Mouse (Mus musculus): ENCODE measurements at regions not wholly inside any gene's neighbourhood (a gene's known extent, or its start where the extent isn't known, plus 50 kb on each side); places are given as distances from the start of the nearest gene placed in this dataset. TPM values are rescaled to one million over a fixed set of nuclear protein-coding genes. Genes with fewer than 3 reads are reported as not detected.

GRCm38 (mm10) chr1:29405807-29406206 is 625.8 kb upstream of the Gm597 start:
- WGBS: 76% methylated on average over 5 of the region's 5 CpGs
- H3K4me3 ChIP-seq (replicated peaks): no peak overlapping the region
- no peaks in the 10 kb centered on the region for H3K27me3 ChIP-seq
- no peaks in the 10 kb centered on the region for H3K9me3 ChIP-seq
- no peak overlapping the region for H3K9ac ChIP-seq (replicated peaks)
- no peaks in the 10 kb centered on the region for H3K4me1 ChIP-seq (replicated peaks)
- no peaks in the 10 kb centered on the region for H3K36me3 ChIP-seq
- no peak overlapping the region for H3K27ac ChIP-seq
- no peak overlapping the region for H3K4me2 ChIP-seq (replicated peaks)
- no peak for ATAC-seq

GRCm38 (mm10) chr1:29404139-29404538 is 624.1 kb upstream of the Gm597 start:
- Histone ChIP-seq H3K4me3 (replicated peaks) (no peak overlapping the region), H3K9ac (replicated peaks) (no peak overlapping the region), H3K4me1 (replicated peaks) (no peaks in the 10 kb centered on the region), H3K27me3 (no peaks in the 10 kb centered on the region), H3K9me3 (no peaks in the 10 kb centered on the region), H3K27ac (no peak overlapping the region), H3K36me3 (no peaks in the 10 kb centered on the region), H3K4me2 (replicated peaks) (no peak overlapping the region)
- WGBS: 79% methylated on average over 6 of the region's 6 CpGs
- ATAC-seq: peak; percentile 34; the same call in 1 of the 2 replicates

GRCm38 (mm10) chr1:29363783-29364182 is 583.7 kb upstream of the Gm597 start:
- no peak for ATAC-seq
- no peak overlapping the region for H3K4me2 ChIP-seq (replicated peaks)
- H3K9me3 ChIP-seq: no peaks in the 10 kb centered on the region
- no peaks in the 10 kb centered on the region for H3K4me1 ChIP-seq (replicated peaks)
- 66% methylated on average over 1 of the region's 1 CpGs for WGBS
- H3K9ac ChIP-seq (replicated peaks): no peak overlapping the region
- H3K27ac ChIP-seq: no peak overlapping the region
- H3K36me3 ChIP-seq: no peaks in the 10 kb centered on the region
- H3K27me3 ChIP-seq: no peaks in the 10 kb centered on the region
- H3K4me3 ChIP-seq (replicated peaks): no peak overlapping the region

- WGBS: 14% methylated on average over 2 of the region's 2 CpGs
- H3K4me3 ChIP-seq (replicated peaks): no peak overlapping the region
- no peak overlapping the region for H3K4me2 ChIP-seq (replicated peaks)
- H3K27me3 ChIP-seq: no peaks in the 10 kb centered on the region
- no peak for ATAC-seq
- H3K27ac ChIP-seq: no peak overlapping the region
- no peaks in the 10 kb centered on the region for H3K9me3 ChIP-seq
- no peaks in the 10 kb centered on the region for H3K36me3 ChIP-seq
- H3K9ac ChIP-seq (replicated peaks): no peak overlapping the region
- no peaks in the 10 kb centered on the region; the same call in 1 of the 2 replicates for H3K4me1 ChIP-seq (replicated peaks)
These were observed 561.5 kb upstream of the Gm597 start for GRCm38 (mm10) chr1:29341587-29341986.

- Histone ChIP-seq H3K4me1 (replicated peaks) (no peaks in the 10 kb centered on the region; the same call in 1 of the 2 replicates), H3K36me3 (no peaks in the 10 kb centered on the region), H3K4me3 (replicated peaks) (no peak overlapping the region), H3K27ac (no peak overlapping the region), H3K9me3 (no peaks in the 10 kb centered on the region), H3K4me2 (replicated peaks) (no peak overlapping the region), H3K27me3 (no peaks in the 10 kb centered on the region), H3K9ac (replicated peaks) (no peak overlapping the region)
- no peak for ATAC-seq
- WGBS: 80% methylated on average over 3 of the region's 3 CpGs
These were observed 560.9 kb upstream of the Gm597 start for GRCm38 (mm10) chr1:29340945-29341344.

- no peak overlapping the region for H3K4me3 ChIP-seq (replicated peaks)
- ATAC-seq: no peak
- H3K27ac ChIP-seq: no peak overlapping the region
These were observed 548.9 kb upstream of the Gm597 start for GRCm38 (mm10) chr1:29328930-29329329.

More at GRCm38 (mm10) chr1:29328930-29329329, 548.9 kb upstream of the Gm597 start:
- no peak overlapping the region for H3K9ac ChIP-seq (replicated peaks)
- no peak overlapping the region for H3K4me2 ChIP-seq (replicated peaks)
- no peaks in the 10 kb centered on the region for H3K9me3 ChIP-seq
- no peaks in the 10 kb centered on the region for H3K4me1 ChIP-seq (replicated peaks)
- H3K36me3 ChIP-seq: no peaks in the 10 kb centered on the region
- no peaks in the 10 kb centered on the region for H3K27me3 ChIP-seq

Small RNAs in the stretch of these regions (microRNA-seq; reads per million reads assigned to microRNA genes)
- gene Gm23785: not detected

Measured in midbrain, embryonic 13.5 days (tissue).